Mouse (Mus musculus) forebrain, embryonic 15.5 days (tissue): ENCODE measurements around the gene Brk1. TPM values are rescaled to one million over a fixed set of nuclear protein-coding genes. Genes with fewer than 3 reads are reported as not detected.
A peak's percentile ranks its signal among the peaks of the same experiment; 100 is the strongest.

Source experiments
- ATAC-seq: fragments of 200-750 bp; cut with Nextera tagmentation; replicated peaks from 2 replicates; pipeline ENCODE4 v1.8.0; 2017; ENCODE audit warnings: mild to moderate bottlenecking, moderate TSS enrichment, moderate library complexity
- H3K27ac ChIP-seq: fragments of 300-500 bp; sonication (generic); replicated peaks from 2 replicates; pipeline ENCODE4 v1.5.1; 2015; ENCODE audit warnings: mild to moderate bottlenecking, inconsistent platforms
- H3K27me3 ChIP-seq: fragments of 300-500 bp; sonication (generic); 2 replicates; pipeline ENCODE4 v1.6.1; 2015; ENCODE audit warnings: inconsistent platforms
- H3K36me3 ChIP-seq: fragments of 300-500 bp; sonication (generic); 2 replicates; pipeline ENCODE4 v1.6.1; 2015; ENCODE audit warnings: mild to moderate bottlenecking, inconsistent platforms
- H3K4me1 ChIP-seq: fragments of 300-500 bp; sonication (generic); 2 replicates; pipeline ENCODE4 v1.6.1; 2015; ENCODE audit warnings: inconsistent platforms
- H3K4me2 ChIP-seq: fragments of 300-500 bp; sonication (generic); replicated peaks from 2 replicates; pipeline ENCODE4 v1.6.1; 2015; ENCODE audit warnings: mild to moderate bottlenecking, inconsistent platforms
- H3K4me3 ChIP-seq: fragments of 300-500 bp; sonication (generic); 2 replicates; pipeline ENCODE4 v1.5.1; 2015; ENCODE audit warnings: mild to moderate bottlenecking, inconsistent platforms
- H3K9ac ChIP-seq: fragments of 300-500 bp; sonication (generic); replicated peaks from 2 replicates; pipeline ENCODE4 v1.6.1; 2015; ENCODE audit warnings: mild to moderate bottlenecking, inconsistent platforms
- H3K9me3 ChIP-seq: fragments of 300-500 bp; sonication (generic); 2 replicates; pipeline ENCODE4 v1.6.1; 2016; ENCODE audit warnings: inconsistent platforms
- WGBS: fragments of 180-500 bp; shearing (Covaris S2); methylation state at CpG from one replicate; pipeline ENCODE4 v1.1.7; 2015; ENCODE audit warnings: mixed read lengths; 5-methylcytosine and 5-hydroxymethylcytosine counted together
- polyA plus RNA-seq: library from polyadenylated mRNA; unstranded; fragments of >200 nt; fragmentation: Nextera tagmentation; extraction: Ambion mirVana; gene quantifications from 2 replicates; pipeline ENCODE4 v1.2.1, GENCODE M21; 2015

The Brk1 gene
- polyA plus RNA-seq, 1 experiment from 2014 or later: 240 TPM

- ATAC-seq: no peak
- Histone ChIP-seq H3K4me2 (no peak overlapping the region), H3K9ac (no peak overlapping the region), H3K9me3 (no peaks in the 10 kb centered on the region), H3K27ac (no peak overlapping the region), H3K4me1 (peaks cover 11% of the 10 kb centered on the region), H3K4me3 (no peak overlapping the region), H3K36me3 (peaks cover 38% of the 10 kb centered on the region), H3K27me3 (no peaks in the 10 kb centered on the region)
- WGBS: 84% methylated on average over 5 of the region's 5 CpGs
Observed at GRCm38 (mm10) chr6:113630322-113630721, 25.8 kb downstream of the Brk1 start.

DNA sequence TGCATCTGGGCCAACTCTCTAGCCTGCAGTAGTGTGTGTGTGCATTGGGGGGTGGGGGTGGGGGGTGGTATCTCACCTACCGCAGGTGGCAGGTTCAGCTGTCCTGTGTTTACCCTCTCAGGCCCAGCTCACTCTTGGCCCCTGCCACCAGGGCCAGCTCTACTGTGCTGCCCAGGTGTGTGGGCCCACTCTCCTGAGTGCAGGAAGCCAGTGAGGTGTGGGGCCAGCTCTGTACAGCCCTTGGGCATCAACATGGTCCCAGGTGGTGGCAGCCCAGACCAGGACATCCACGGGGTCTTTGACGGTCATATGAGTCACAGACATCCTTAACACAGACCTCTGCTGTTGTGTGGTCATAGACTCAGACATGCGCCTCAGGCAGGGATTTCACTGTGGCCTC, 28.3 kb downstream of the Brk1 start:
- no peaks in the 10 kb centered on the region for H3K4me1 ChIP-seq
- no peaks in the 10 kb centered on the region for H3K27me3 ChIP-seq
- ATAC-seq: no peak
- H3K9ac ChIP-seq: no peak overlapping the region
- WGBS: 99% methylated on average over 4 of the region's 4 CpGs
- H3K4me2 ChIP-seq: no peak overlapping the region
- H3K4me3 ChIP-seq: no peak overlapping the region
- no peak overlapping the region for H3K27ac ChIP-seq
- H3K36me3 ChIP-seq: peaks cover 35% of the 10 kb centered on the region
- no peaks in the 10 kb centered on the region for H3K9me3 ChIP-seq

GRCm38 (mm10) chr6:113638302-113639040, 33.9 kb downstream of the Brk1 start, which contains the start of gene Irak2:
TSS of gene Irak2 (plus strand) at chr6:113638467.
- WGBS: 8% methylated on average over 37 of the region's 37 CpGs
- H3K4me2 ChIP-seq: peak within 1 kb of the TSS; percentile 66

DNA sequence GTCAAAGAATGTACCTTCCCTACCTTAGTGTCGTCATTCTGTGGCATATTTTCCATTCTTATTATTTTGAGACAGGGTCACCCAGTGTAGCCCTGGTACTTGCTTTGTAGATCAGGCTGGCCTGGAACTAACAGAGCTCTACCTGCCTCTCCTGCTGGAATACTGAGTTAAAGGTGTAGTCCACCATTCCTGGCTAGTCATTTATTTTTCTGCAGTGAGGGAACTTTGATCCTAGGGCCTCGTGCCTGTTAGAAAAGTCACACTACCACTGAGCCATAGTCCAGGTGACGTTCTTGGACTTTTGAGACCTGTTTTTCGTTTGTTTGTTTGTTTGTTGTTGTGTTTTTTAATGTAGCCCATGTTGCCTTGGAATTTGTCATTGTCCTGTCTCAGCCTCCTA, 34.6 kb downstream of the Brk1 start:
- Histone ChIP-seq H3K4me2 (no peak overlapping the region), H3K4me1 (no peaks in the 10 kb centered on the region), H3K27ac (no peak overlapping the region), H3K4me3 (no peak overlapping the region), H3K9me3 (no peaks in the 10 kb centered on the region), H3K9ac (no peak overlapping the region), H3K27me3 (no peaks in the 10 kb centered on the region), H3K36me3 (no peaks in the 10 kb centered on the region)
- 85% methylated on average over 4 of the region's 4 CpGs for WGBS
- no peak for ATAC-seq

More at GRCm38 (mm10) chr6:113638302-113639040, 33.9 kb downstream of the Brk1 start, which contains the start of gene Irak2:
- H3K36me3 ChIP-seq: no peaks in the 10 kb centered on the region
- no peaks in the 10 kb centered on the region for H3K9me3 ChIP-seq
- ATAC-seq: peak; percentile 95
- no peak within 1 kb of the TSS for H3K27ac ChIP-seq
- peak within 1 kb of the TSS; percentile 45 for H3K4me3 ChIP-seq
- H3K27me3 ChIP-seq: no peaks in the 10 kb centered on the region
- no peaks in the 10 kb centered on the region for H3K4me1 ChIP-seq
- peak within 1 kb of the TSS; percentile 44 for H3K9ac ChIP-seq

- Histone ChIP-seq H3K36me3 (no peaks in the 10 kb centered on the region), H3K9ac (no peak overlapping the region), H3K4me2 (no peak overlapping the region), H3K27ac (no peak overlapping the region), H3K4me1 (no peaks in the 10 kb centered on the region), H3K4me3 (no peak overlapping the region), H3K9me3 (no peaks in the 10 kb centered on the region), H3K27me3 (no peaks in the 10 kb centered on the region)
- ATAC-seq: no peak
- WGBS: 87% methylated on average over 8 of the region's 8 CpGs
Observed at GRCm38 (mm10) chr6:113642605-113643004, 38.0 kb downstream of the Brk1 start.

- H3K27me3 ChIP-seq: no peaks in the 10 kb centered on the region
- no peaks in the 10 kb centered on the region for H3K4me1 ChIP-seq
- no peak overlapping the region for H3K4me3 ChIP-seq
- WGBS: 89% methylated on average over 4 of the region's 4 CpGs
- ATAC-seq: no peak
- H3K9ac ChIP-seq: no peak overlapping the region
- H3K4me2 ChIP-seq: no peak overlapping the region
- H3K36me3 ChIP-seq: no peaks in the 10 kb centered on the region
- H3K27ac ChIP-seq: no peak overlapping the region
- no peaks in the 10 kb centered on the region for H3K9me3 ChIP-seq
Observed at GRCm38 (mm10) chr6:113643021-113643420, 38.4 kb downstream of the Brk1 start.

DNA sequence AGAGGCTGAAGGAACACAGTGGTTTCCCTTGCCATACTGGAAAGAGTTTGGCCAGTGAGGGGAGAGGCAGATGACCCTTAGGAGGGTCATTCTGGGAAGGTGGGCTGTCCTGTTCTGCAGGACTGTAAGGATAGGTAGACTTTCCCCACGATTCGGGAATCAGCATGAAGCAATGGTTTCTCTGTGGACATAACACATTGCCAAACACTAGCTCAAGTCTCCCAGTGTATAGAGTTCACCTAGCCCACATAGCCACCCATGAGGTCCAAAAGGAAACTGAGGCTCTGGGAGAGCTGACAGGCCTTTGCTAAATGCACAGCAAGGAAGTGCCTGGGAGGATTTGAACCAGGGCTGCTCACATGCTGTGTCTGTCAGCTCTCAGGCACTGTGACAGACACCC, 39.4 kb downstream of the Brk1 start:
- WGBS: 90% methylated on average over 2 of the region's 2 CpGs
- no peaks in the 10 kb centered on the region for H3K9me3 ChIP-seq
- no peak overlapping the region for H3K27ac ChIP-seq
- no peaks in the 10 kb centered on the region for H3K27me3 ChIP-seq
- H3K4me2 ChIP-seq: no peak overlapping the region
- no peaks in the 10 kb centered on the region for H3K4me1 ChIP-seq
- no peak for ATAC-seq
- no peak overlapping the region for H3K4me3 ChIP-seq
- no peaks in the 10 kb centered on the region for H3K36me3 ChIP-seq
- H3K9ac ChIP-seq: no peak overlapping the region

DNA sequence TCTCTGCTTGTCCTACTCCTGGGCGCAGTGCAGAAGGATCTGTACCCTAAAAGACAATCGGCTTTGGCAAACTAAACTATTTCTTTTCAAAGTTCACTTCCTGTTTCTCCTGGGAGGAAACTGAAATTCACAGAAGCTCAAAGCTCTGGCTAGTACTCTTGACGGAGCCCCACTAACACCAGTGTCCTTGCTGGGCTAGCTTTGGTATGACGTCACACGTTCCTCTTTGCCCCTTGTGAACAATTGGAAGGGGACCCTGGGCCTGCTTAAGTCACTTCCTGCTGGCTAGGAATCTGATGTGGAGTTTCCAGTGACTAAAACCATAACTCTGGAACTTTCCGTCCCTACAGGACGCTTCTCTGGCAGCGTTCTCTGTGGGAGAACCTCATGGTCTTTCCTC, 40.2 kb downstream of the Brk1 start:
- Histone ChIP-seq H3K27ac (no peak overlapping the region), H3K4me3 (no peak overlapping the region), H3K4me2 (no peak overlapping the region), H3K36me3 (no peaks in the 10 kb centered on the region), H3K4me1 (no peaks in the 10 kb centered on the region), H3K9me3 (no peaks in the 10 kb centered on the region), H3K27me3 (no peaks in the 10 kb centered on the region), H3K9ac (no peak overlapping the region)
- no peak for ATAC-seq
- WGBS: 85% methylated on average over 8 of the region's 8 CpGs

DNA sequence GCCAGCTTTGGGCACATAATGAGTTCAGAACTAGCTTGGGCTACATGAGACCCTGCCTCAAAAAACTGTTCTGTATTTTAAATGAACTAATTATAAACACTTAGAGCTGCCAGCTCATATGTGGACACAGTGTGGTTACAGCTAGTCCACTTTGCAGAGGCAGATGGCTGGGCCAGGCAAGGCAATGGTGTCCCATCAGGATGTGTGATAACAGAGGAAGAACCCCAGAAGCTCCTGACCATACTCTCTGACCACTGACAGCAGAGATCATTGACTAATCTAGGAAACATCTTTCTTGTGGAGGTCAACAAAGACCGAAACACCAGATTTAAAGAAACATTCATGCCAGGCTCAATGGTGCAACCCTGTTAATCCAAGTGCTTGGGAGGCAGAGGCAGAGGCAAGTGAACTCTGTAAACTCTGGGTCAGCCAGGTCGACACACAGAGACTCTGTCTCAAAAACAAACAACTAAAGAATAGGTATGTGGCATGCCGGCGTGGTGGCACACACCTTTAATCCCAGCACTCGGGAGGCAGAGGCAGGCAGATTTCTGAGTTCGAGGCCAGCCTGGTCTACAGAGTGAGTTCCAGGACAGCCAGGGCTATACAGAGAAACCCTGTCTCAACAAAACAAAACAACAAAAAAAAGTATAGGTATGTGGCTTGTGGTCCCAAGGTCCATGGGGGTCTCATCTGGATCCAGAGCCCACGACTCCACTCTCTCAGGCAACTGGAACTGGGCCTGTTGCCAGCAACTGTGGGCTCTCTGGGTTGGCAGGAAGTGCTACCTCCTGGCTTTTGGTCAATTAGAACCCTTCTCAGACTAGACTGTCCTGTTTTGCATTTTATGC, 45.0 kb downstream of the Brk1 start:
- H3K9me3 ChIP-seq: no peaks in the 10 kb centered on the region
- no peaks in the 10 kb centered on the region for H3K4me1 ChIP-seq
- no peak overlapping the region for H3K4me3 ChIP-seq
- H3K27ac ChIP-seq: no peak overlapping the region
- H3K36me3 ChIP-seq: no peaks in the 10 kb centered on the region
- ATAC-seq: no peak
- no peak overlapping the region for H3K4me2 ChIP-seq
- H3K27me3 ChIP-seq: no peaks in the 10 kb centered on the region
- WGBS: 81% methylated on average over 7 of the region's 7 CpGs
- no peak overlapping the region for H3K9ac ChIP-seq

DNA sequence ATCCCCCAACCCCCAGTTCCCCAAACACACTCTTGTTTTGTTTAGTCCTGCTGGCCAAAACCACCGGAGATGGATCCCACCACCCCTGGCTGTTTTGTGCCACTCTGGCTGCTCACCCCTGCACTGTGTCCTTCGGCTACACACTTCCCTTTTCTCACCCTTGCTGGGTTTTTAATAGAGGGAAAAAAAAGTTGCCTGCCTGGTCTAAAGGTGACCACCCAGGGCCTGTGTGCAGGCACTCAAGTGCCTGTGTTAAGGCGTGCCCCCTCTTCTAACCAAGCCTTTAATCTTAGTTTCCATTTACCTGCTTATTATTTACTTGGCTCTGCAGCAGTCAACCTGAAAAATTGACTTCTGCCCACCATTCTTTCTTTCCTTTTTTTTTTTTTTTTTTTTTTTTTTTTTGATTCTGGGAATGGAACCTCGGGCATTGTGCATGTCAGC, 45.6 kb downstream of the Brk1 start:
- H3K9me3 ChIP-seq: no peaks in the 10 kb centered on the region

DNA sequence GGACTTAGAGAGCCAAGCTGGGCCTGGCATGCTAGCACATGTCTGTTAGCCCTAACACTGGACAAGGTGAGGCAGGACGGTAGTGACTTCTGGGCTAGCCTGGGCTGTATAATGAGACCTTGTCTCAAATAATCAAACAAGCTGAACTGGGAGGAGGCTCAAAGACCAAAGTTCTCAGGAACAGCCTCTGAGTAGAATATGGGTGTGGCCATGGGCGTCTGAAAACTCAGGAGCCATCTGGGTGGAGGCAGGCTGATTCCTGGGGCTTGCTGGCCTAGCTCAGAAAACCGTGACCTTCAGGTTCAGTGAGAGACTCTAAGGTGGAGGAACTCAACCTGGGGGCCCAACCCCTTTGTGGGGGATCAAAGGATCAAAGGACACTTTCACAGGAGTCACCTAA, 47.1 kb downstream of the Brk1 start:
- no peak overlapping the region for H3K4me2 ChIP-seq
- H3K9ac ChIP-seq: no peak overlapping the region
- H3K9me3 ChIP-seq: no peaks in the 10 kb centered on the region
- no peak overlapping the region for H3K4me3 ChIP-seq
- H3K27me3 ChIP-seq: no peaks in the 10 kb centered on the region
- no peak overlapping the region for H3K27ac ChIP-seq
- no peak for ATAC-seq
- H3K36me3 ChIP-seq: no peaks in the 10 kb centered on the region
- 73% methylated on average over 3 of the region's 3 CpGs for WGBS
- H3K4me1 ChIP-seq: no peaks in the 10 kb centered on the region

More for the DNA sequence above, 45.6 kb downstream of the Brk1 start:
- Histone ChIP-seq H3K27ac (no peak overlapping the region), H3K4me3 (no peak overlapping the region), H3K9ac (no peak overlapping the region), H3K4me2 (no peak overlapping the region), H3K4me1 (no peaks in the 10 kb centered on the region), H3K36me3 (no peaks in the 10 kb centered on the region), H3K27me3 (no peaks in the 10 kb centered on the region)
- no peak for ATAC-seq
- 78% methylated on average over 4 of the region's 4 CpGs for WGBS

- Histone ChIP-seq H3K27ac (no peak overlapping the region), H3K36me3 (no peaks in the 10 kb centered on the region), H3K9ac (no peak overlapping the region), H3K4me1 (no peaks in the 10 kb centered on the region), H3K27me3 (no peaks in the 10 kb centered on the region), H3K4me3 (no peak overlapping the region), H3K4me2 (no peak overlapping the region), H3K9me3 (no peaks in the 10 kb centered on the region)
- no peak for ATAC-seq
- WGBS: 86% methylated on average over 7 of the region's 7 CpGs
Observed at GRCm38 (mm10) chr6:113653551-113653950, 49.0 kb downstream of the Brk1 start.
